Mouse (Mus musculus) heart, adult 2 months (tissue): Measurements from ENCODE around the gene Pex19.

Experiments
- CTCF ChIP-seq: fragments of 200-600 bp; IDR thresholded peaks from 2 replicates; pipeline ENCODE4 v1.8.1; 2022; ENCODE audit warnings: antibody characterized with exemption, mild to moderate bottlenecking, moderate library complexity
- EP300 ChIP-seq: fragments of 200-500 bp; IDR thresholded peaks from 2 replicates; pipeline ENCODE4 v1.6.1; 2011; ENCODE audit warnings: low read depth, low read length, control low read depth; ENCODE audit not compliant: insufficient read depth
- POLR2A ChIP-seq: fragments of 200-500 bp; IDR thresholded peaks from 2 replicates; pipeline ENCODE4 v1.6.1; 2011; ENCODE audit warnings: mild to moderate bottlenecking, low read depth, low read length, control low read depth; ENCODE audit not compliant: insufficient read depth

DNA sequence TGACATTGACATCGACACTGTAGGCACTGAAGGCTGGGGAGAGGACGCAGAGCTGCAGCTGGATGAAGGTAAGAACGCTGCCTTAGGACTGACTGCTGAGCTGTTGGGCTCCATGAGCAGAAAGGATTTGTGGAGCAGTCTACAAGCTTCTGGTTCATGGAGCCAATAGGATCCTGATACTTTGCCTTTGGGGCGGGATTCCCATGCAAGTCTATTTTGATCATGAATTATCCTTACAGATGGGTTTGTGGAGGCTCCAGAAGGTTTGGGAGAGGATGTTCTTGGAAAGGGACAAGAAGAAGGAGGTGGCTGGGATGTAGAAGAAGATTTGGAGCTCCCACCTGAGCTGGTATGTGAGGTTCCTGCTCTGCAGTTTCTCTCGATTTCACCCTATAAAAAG lies 9.6 kb upstream of the Pex19 start:
- no peak for TF ChIP-seq CTCF
- TF ChIP-seq POLR2A = no peak
- TF ChIP-seq EP300 = no peak
